Mouse (Mus musculus): Measurements from ENCODE around the gene Gria3. TPM values are rescaled to one million over a fixed set of nuclear protein-coding genes. Genes with fewer than 3 reads are reported as not detected.

The Gria3 gene
- polyA plus RNA-seq, 2 experiments: 5.4 to 10.5 TPM

DNA sequence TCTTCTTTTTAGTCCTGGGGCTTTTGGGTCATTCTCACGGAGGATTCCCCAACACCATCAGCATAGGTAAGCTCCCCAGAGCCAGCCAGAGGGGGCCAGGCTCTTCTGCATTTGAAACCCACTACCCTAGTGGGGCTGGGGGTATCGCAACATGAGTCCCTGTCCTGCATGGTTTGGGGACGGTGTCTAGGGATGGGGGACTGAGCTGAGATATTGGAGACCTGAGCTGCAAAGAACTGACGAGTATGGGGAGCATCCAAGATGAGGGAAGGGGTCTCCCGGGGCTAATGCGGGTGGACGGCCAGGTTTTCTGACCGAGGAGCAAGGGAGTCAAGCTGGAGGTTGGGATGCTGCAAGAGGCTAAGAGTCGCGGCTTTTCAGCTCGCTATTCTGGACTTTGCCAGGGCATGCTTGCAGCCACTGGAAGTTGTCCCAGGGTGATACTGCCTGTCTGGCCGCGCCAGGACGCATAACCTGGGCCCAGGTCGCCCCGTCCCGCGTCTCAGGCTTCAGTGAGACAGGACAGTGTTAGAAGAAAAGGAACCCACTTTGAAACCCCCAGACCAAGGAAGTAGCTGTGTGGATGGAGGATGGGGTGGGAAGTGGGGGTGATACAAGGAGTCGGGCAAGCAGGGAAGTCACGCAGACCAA, 1.1 kb downstream of the Gria3 start:
- H3K36me3 ChIP-seq (ENCODE audit: control insufficient read depth, insufficient read depth, low read length): no peaks in the 10 kb centered on the region
- no peak for TF ChIP-seq POLR2A (IDR thresholded peaks at IDR 0.05; ENCODE audit: borderline replicate concordance, extremely low read depth, insufficient read depth, insufficient read length)
- H3K27me3 ChIP-seq (ENCODE audit: control insufficient read depth, insufficient read depth, low read length): peaks cover 2% of the 10 kb centered on the region; the same call in 1 of the 2 replicates
- ATAC-seq (ENCODE audit: low FRiP score, low read depth) (no peak), DNase-seq (ENCODE audit: low spot score) (no peak)
- 17% methylated on average over 19 of the region's 20 CpGs for WGBS
- H3K4me1 ChIP-seq (ENCODE audit: control insufficient read depth, insufficient read depth, low read length): no peaks in the 10 kb centered on the region
- no peaks in the 10 kb centered on the region for H3K9me3 ChIP-seq (ENCODE audit: control insufficient read depth, low read length)
- H3K4me2 ChIP-seq (replicated peaks; ENCODE audit: low read depth, low read length, severe bottlenecking): peak overlapping the region; percentile 57
- peak overlapping the region; percentile 44 for H3K9ac ChIP-seq (ENCODE audit: low read depth, low read length, severe bottlenecking)
- no peak overlapping the region for H3K27ac ChIP-seq (replicated peaks; ENCODE audit: low read depth, low read length)
- peak overlapping the region; percentile 42 for H3K4me3 ChIP-seq (replicated peaks; ENCODE audit: low read length)

DNA sequence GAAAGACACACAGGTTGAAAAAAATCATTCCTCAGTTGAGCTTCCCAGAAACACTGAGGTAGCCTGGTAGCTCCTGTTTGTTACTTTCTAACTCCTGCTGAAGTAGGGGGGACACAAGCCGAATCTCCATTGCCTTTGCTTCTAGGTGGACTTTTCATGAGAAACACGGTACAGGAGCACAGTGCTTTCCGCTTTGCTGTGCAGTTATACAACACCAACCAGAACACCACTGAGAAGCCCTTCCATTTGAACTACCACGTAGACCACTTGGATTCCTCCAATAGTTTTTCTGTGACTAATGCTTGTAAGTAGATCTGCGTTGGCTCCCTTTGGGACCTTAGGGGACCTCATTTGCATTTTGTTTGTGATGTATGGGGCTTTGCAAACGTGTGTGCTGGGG, 2.0 kb downstream of the Gria3 start:
- TF ChIP-seq POLR2A (IDR thresholded peaks at IDR 0.05; ENCODE audit: borderline replicate concordance, extremely low read depth, insufficient read depth, insufficient read length): no peak
- DNase-seq (ENCODE audit: low spot score) (no peak), ATAC-seq (ENCODE audit: low FRiP score, low read depth) (no peak)
- Histone ChIP-seq H3K9me3 (ENCODE audit: control insufficient read depth, low read length) (no peaks in the 10 kb centered on the region), H3K27me3 (ENCODE audit: control insufficient read depth, insufficient read depth, low read length) (peaks cover 2% of the 10 kb centered on the region; the same call in 1 of the 2 replicates), H3K4me3 (replicated peaks; ENCODE audit: low read length) (peak overlapping the region; percentile 42), H3K9ac (ENCODE audit: low read depth, low read length, severe bottlenecking) (no peak overlapping the region), H3K4me1 (ENCODE audit: control insufficient read depth, insufficient read depth, low read length) (no peaks in the 10 kb centered on the region), H3K36me3 (ENCODE audit: control insufficient read depth, insufficient read depth, low read length) (no peaks in the 10 kb centered on the region), H3K4me2 (replicated peaks; ENCODE audit: low read depth, low read length, severe bottlenecking) (peak overlapping the region; percentile 57), H3K27ac (replicated peaks; ENCODE audit: low read depth, low read length) (no peak overlapping the region)
- WGBS: 21% methylated on average over 6 of the region's 6 CpGs

DNA sequence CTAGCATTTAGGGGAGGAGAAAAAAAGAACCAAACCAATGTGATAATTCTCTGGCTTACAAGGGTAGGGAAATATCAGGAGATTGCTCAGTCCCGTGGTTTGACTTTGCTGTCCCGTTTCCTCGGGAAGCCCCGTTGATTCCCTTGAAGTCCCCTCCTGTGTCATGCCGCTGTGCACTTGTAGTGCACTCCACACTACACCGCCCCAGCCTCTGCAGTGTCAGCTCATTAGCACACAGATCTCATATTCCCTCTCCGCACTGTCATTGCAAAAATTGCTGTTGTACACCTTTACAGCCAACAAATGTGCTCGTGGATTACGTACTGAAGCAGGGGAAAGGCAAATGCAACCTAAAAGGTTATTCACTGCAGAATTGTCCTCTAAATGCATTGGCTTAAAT, 5.6 kb downstream of the Gria3 start:
- Histone ChIP-seq H3K4me3 (replicated peaks; ENCODE audit: low read length) (no peak overlapping the region), H3K4me2 (replicated peaks; ENCODE audit: low read depth, low read length, severe bottlenecking) (no peak overlapping the region), H3K9ac (ENCODE audit: low read depth, low read length, severe bottlenecking) (no peak overlapping the region), H3K9me3 (ENCODE audit: control insufficient read depth, low read length) (no peaks in the 10 kb centered on the region), H3K27me3 (ENCODE audit: control insufficient read depth, insufficient read depth, low read length) (peaks cover 2% of the 10 kb centered on the region; the same call in 1 of the 2 replicates), H3K4me1 (ENCODE audit: control insufficient read depth, insufficient read depth, low read length) (no peaks in the 10 kb centered on the region), H3K36me3 (ENCODE audit: control insufficient read depth, insufficient read depth, low read length) (no peaks in the 10 kb centered on the region), H3K27ac (replicated peaks; ENCODE audit: low read depth, low read length) (no peak overlapping the region)
- ATAC-seq (ENCODE audit: low FRiP score, low read depth) (no peak), DNase-seq (ENCODE audit: low spot score) (no peak)
- TF ChIP-seq POLR2A (IDR thresholded peaks at IDR 0.05; ENCODE audit: borderline replicate concordance, extremely low read depth, insufficient read depth, insufficient read length): no peak
- WGBS: 69% methylated on average over 9 of the region's 9 CpGs

DNA sequence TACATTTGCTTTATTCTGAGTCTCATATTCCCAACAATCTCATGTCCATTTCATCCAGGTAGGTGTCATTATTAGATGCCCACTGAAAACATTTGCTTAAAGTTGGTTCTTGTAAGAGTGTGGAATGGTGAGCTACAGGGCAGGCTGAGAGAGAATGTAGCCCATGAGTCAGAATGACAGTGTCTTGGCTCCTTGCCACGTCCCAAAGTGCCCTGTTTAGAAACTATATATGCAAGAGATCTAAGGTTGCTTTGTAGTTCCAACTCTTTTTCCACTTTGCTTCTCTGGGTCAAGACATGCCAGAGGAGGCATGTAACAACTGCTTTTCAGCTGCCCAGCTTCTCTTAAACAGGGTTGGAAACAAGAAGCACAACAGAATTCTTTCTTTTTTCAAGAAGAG, 9.1 kb downstream of the Gria3 start:
- DNase-seq (ENCODE audit: low spot score) (no peak), ATAC-seq (ENCODE audit: low FRiP score, low read depth) (no peak)
- Histone ChIP-seq H3K9me3 (ENCODE audit: control insufficient read depth, low read length) (no peaks in the 10 kb centered on the region), H3K4me3 (replicated peaks; ENCODE audit: low read length) (no peak overlapping the region), H3K27me3 (ENCODE audit: control insufficient read depth, insufficient read depth, low read length) (no peaks in the 10 kb centered on the region), H3K4me1 (ENCODE audit: control insufficient read depth, insufficient read depth, low read length) (no peaks in the 10 kb centered on the region), H3K4me2 (replicated peaks; ENCODE audit: low read depth, low read length, severe bottlenecking) (no peak overlapping the region), H3K9ac (ENCODE audit: low read depth, low read length, severe bottlenecking) (no peak overlapping the region), H3K36me3 (ENCODE audit: control insufficient read depth, insufficient read depth, low read length) (no peaks in the 10 kb centered on the region), H3K27ac (replicated peaks; ENCODE audit: low read depth, low read length) (no peak overlapping the region)
- no peak for TF ChIP-seq POLR2A (IDR thresholded peaks at IDR 0.05; ENCODE audit: borderline replicate concordance, extremely low read depth, insufficient read depth, insufficient read length)
- 37% methylated on average over 1 of the region's 1 CpGs for WGBS

DNA sequence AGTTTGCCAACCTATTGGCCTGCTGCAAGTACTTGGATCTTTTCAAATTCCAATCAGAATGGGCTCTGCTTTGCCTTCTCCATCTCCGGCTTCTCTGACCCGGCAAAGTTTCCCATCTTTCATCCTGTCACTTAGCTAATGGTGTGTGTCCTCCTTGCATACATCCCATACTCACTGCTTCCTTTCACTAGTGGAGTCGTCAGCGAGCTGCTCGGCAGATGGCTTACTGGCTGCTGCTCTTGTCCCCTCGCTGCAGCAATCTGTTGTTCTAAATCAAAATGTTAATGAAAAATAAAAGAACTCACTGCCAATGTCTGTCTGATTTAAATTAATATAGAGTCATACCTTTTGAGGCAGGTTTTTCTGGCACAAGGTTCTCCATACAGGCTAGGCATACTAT, 25.0 kb downstream of the Gria3 start:
- WGBS: 62% methylated on average over 6 of the region's 6 CpGs
- H3K4me1 ChIP-seq (ENCODE audit: control insufficient read depth, insufficient read depth, low read length): no peaks in the 10 kb centered on the region
- H3K4me3 ChIP-seq (replicated peaks; ENCODE audit: low read length): no peak overlapping the region
- H3K4me2 ChIP-seq (replicated peaks; ENCODE audit: low read depth, low read length, severe bottlenecking): no peak overlapping the region
- TF ChIP-seq POLR2A (IDR thresholded peaks at IDR 0.05; ENCODE audit: borderline replicate concordance, extremely low read depth, insufficient read depth, insufficient read length): no peak
- H3K9me3 ChIP-seq (ENCODE audit: control insufficient read depth, low read length): no peaks in the 10 kb centered on the region
- H3K36me3 ChIP-seq (ENCODE audit: control insufficient read depth, insufficient read depth, low read length): no peaks in the 10 kb centered on the region
- H3K27ac ChIP-seq (replicated peaks; ENCODE audit: low read depth, low read length): no peak overlapping the region
- DNase-seq (ENCODE audit: low spot score) (no peak), ATAC-seq (ENCODE audit: low FRiP score, low read depth) (no peak)
- no peaks in the 10 kb centered on the region for H3K27me3 ChIP-seq (ENCODE audit: control insufficient read depth, insufficient read depth, low read length)
- no peak overlapping the region for H3K9ac ChIP-seq (ENCODE audit: low read depth, low read length, severe bottlenecking)
